Mouse (Mus musculus) ES-E14 (cell line): ENCODE measurements at regions not wholly inside any gene's neighbourhood (a gene's known extent, or its start where the extent isn't known, plus 50 kb on each side); places are given as distances from the start of the nearest gene placed in this dataset.

Experiments
- DNase-seq: peaks from one replicate; pipeline ENCODE4 v3.0.0-alpha.2; 2013; ENCODE audit warnings: low read depth, low spot score
- H3K27ac ChIP-seq: 2 replicates; pipeline ENCODE4 v1.5.1; 2012; ENCODE audit warnings: low read depth, mild to moderate bottlenecking, low read length, moderate library complexity, mixed read lengths; ENCODE audit not compliant: poor library complexity, insufficient read depth, severe bottlenecking
- H3K36me3 ChIP-seq: 2 replicates; pipeline ENCODE4 v1.6.1; 2012; ENCODE audit warnings: mild to moderate bottlenecking, low read length, moderate library complexity, mixed read lengths; ENCODE audit not compliant: control insufficient read depth, poor library complexity, insufficient read depth, severe bottlenecking
- H3K4me1 ChIP-seq, 2 experiments: fragments of 150-350 bp in 1 of 2; sonication (generic) in 1 of 2; 2 replicates each; pipeline ENCODE4 v1.6.1; 2012; ENCODE audit warnings: low read length in 2 of 2, mild to moderate bottlenecking in 1 of 2, mixed read lengths in 1 of 2; ENCODE audit not compliant: control insufficient read depth in 2 of 2, insufficient read depth in 2 of 2, poor library complexity in 1 of 2
- H3K4me3 ChIP-seq, 2 experiments: fragments of 150-350 bp in 1 of 2; sonication (generic) in 1 of 2; 2 replicates each; pipeline ENCODE4 v1.5.1; 2012; ENCODE audit warnings: low read length in 2 of 2, low read depth in 1 of 2, mild to moderate bottlenecking in 1 of 2, mixed read lengths in 1 of 2; ENCODE audit not compliant: insufficient read depth in 1 of 2, poor library complexity in 1 of 2, severe bottlenecking in 1 of 2
- H3K9ac ChIP-seq: 2 replicates; pipeline ENCODE4 v1.6.1; 2012; ENCODE audit warnings: low read depth, mild to moderate bottlenecking, low read length, mixed read lengths; ENCODE audit not compliant: poor library complexity, insufficient read depth, severe bottlenecking
- H3K9me3 ChIP-seq: fragments of 150-350 bp; sonication (generic); 2 replicates; pipeline ENCODE4 v1.6.1; 2012; ENCODE audit warnings: low read depth, mild to moderate bottlenecking, low read length; ENCODE audit not compliant: control insufficient read depth, insufficient read depth
- CHD2 ChIP-seq: IDR thresholded peaks from 2 replicates; pipeline ENCODE4 v1.6.1; 2014; ENCODE audit warnings: mild to moderate bottlenecking, low read depth, low read length, inconsistent platforms
- HCFC1 ChIP-seq: IDR thresholded peaks from 2 replicates; pipeline ENCODE4 v1.6.1; 2012; ENCODE audit warnings: low read length, inconsistent platforms, borderline replicate concordance; ENCODE audit not compliant: insufficient read depth
- MAFK ChIP-seq: IDR thresholded peaks from 2 replicates; pipeline ENCODE4 v1.6.1; 2014; ENCODE audit warnings: mild to moderate bottlenecking, low read depth, low read length, inconsistent platforms; ENCODE audit not compliant: insufficient read depth
- ZC3H11A ChIP-seq: IDR thresholded peaks from 2 replicates; pipeline ENCODE4 v1.6.1; 2012; ENCODE audit warnings: low read depth, mild to moderate bottlenecking, inconsistent platforms, low read length, borderline replicate concordance
- ZNF384 ChIP-seq: IDR thresholded peaks from 2 replicates; pipeline ENCODE4 v1.6.1; 2012; ENCODE audit warnings: low read depth, low read length, inconsistent platforms
- in situ Hi-C, 2 experiments: fragments of 600-800 bp; cut with MboI; formaldehyde crosslinking; loops; one replicate each; pipeline ENCODE4 v1.15.1; 2025; ENCODE audit warnings: low sequenced_read_pairs in 2 of 2, inconsistent platforms in 1 of 2; ENCODE audit not compliant: unreplicated experiment in 2 of 2

DNA sequence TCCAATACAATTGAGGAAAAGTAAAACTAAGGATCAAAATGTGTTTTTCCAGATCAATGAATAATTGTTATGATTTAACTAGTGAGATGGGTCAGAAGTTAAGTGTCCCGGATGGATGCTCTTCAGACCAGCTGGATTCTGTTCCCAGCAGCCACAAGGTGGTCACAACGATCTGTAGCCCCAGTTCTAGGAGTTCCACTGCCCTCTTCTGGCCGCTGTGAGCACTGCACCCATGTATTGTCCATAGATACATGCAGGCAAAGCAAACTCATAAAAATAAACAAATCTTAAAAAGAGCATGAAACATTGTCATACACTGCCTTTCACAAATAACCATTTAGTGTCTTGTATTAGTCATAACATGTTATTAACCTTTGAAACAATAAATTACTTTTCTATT is 96.3 kb upstream of the Gk2 start:
- Histone ChIP-seq H3K9me3 (no peaks in the 10 kb centered on the region), H3K4me3 (no peak overlapping the region), H3K27ac (no peak overlapping the region), H3K36me3 (no peaks in the 10 kb centered on the region), H3K4me1 (no peaks in the 10 kb centered on the region), H3K9ac (no peak overlapping the region)
- TF ChIP-seq HCFC1 (no peak), ZC3H11A (peak; percentile 91)
- in situ Hi-C loops = loop anchor here in 1 of 2 experiments (10.0 kb wide), 1 partner anchor 428 kb away; no protein-coding TSS in a partner anchor
- peak; percentile 45 for DNase-seq

GRCm38 (mm10) chr5:97537492-97538257 is 80.9 kb upstream of the Gk2 start:
- no peak for DNase-seq
- Histone ChIP-seq H3K27ac (no peak overlapping the region), H3K9ac (no peak overlapping the region), H3K9me3 (no peaks in the 10 kb centered on the region), H3K4me3 (no peak overlapping the region), H3K36me3 (no peaks in the 10 kb centered on the region), H3K4me1 (no peaks in the 10 kb centered on the region)
- TF ChIP-seq ZC3H11A (no peak), ZNF384 (no peak), CHD2 (no peak), MAFK (no peak), HCFC1 (no peak)
- in situ Hi-C loops = no loop called here

- Histone ChIP-seq H3K27ac (no peak overlapping the region), H3K36me3 (no peaks in the 10 kb centered on the region), H3K4me1 (no peaks in the 10 kb centered on the region), H3K9me3 (no peaks in the 10 kb centered on the region), H3K9ac (no peak overlapping the region), H3K4me3 (no peak overlapping the region)
- no peak for DNase-seq
- TF ChIP-seq ZNF384 (no peak), CHD2 (no peak), MAFK (no peak), HCFC1 (no peak), ZC3H11A (no peak)
- in situ Hi-C loops = no loop called here
Observed at GRCm38 (mm10) chr5:97533733-97534132, 76.9 kb upstream of the Gk2 start.

- Histone ChIP-seq H3K9me3 (no peaks in the 10 kb centered on the region), H3K27ac (no peak overlapping the region), H3K9ac (no peak overlapping the region), H3K36me3 (no peaks in the 10 kb centered on the region), H3K4me1 (no peaks in the 10 kb centered on the region), H3K4me3 (no peak overlapping the region)
- DNase-seq = no peak
- in situ Hi-C loops = no loop called here
- TF ChIP-seq HCFC1 (no peak), ZNF384 (no peak), MAFK (no peak), CHD2 (no peak)
Observed at GRCm38 (mm10) chr5:97527555-97527954, 70.7 kb upstream of the Gk2 start.
